Mouse (Mus musculus) kidney, embryonic 14.5 days (tissue): ENCODE results near the gene 1110002E22Rik. TPM values are rescaled to one million over a fixed set of nuclear protein-coding genes. Genes with fewer than 3 reads are reported as not detected.

Experiments
- ATAC-seq: fragments of 200-750 bp; cut with Nextera tagmentation; 2 replicates; pipeline ENCODE4 v1.8.0; 2017; ENCODE audit warnings: moderate number of reproducible peaks, mild to moderate bottlenecking, moderate TSS enrichment, moderate library complexity; ENCODE audit not compliant: low FRiP score, low TSS enrichment
- H3K27ac ChIP-seq: fragments of 300-500 bp; sonication (generic); 2 replicates; pipeline ENCODE4 v1.5.1; 2014; ENCODE audit warnings: low read depth, mild to moderate bottlenecking, low read length, moderate library complexity, mixed read lengths
- H3K27me3 ChIP-seq: fragments of 300-500 bp; sonication (generic); 2 replicates; pipeline ENCODE4 v1.6.1; 2014; ENCODE audit warnings: mild to moderate bottlenecking, low read length; ENCODE audit not compliant: control insufficient read depth, insufficient read depth
- H3K36me3 ChIP-seq: fragments of 300-500 bp; sonication (generic); 2 replicates; pipeline ENCODE4 v1.6.1; 2014; ENCODE audit warnings: low read length, mixed read lengths; ENCODE audit not compliant: control insufficient read depth, insufficient read depth
- H3K4me1 ChIP-seq: fragments of 300-500 bp; sonication (generic); 2 replicates; pipeline ENCODE4 v1.6.1; 2014; ENCODE audit warnings: low read length, mixed read lengths; ENCODE audit not compliant: control insufficient read depth, insufficient read depth
- H3K4me2 ChIP-seq: fragments of 300-500 bp; sonication (generic); replicated peaks from 2 replicates; pipeline ENCODE4 v1.6.1; 2014; ENCODE audit warnings: low read depth, mild to moderate bottlenecking, low read length
- H3K4me3 ChIP-seq: fragments of 300-500 bp; sonication (generic); 2 replicates; pipeline ENCODE4 v1.5.1; 2014; ENCODE audit warnings: mild to moderate bottlenecking, low read length
- H3K9ac ChIP-seq: fragments of 300-500 bp; sonication (generic); 2 replicates; pipeline ENCODE4 v1.6.1; 2014; ENCODE audit warnings: low read depth, mild to moderate bottlenecking, low read length, moderate library complexity
- H3K9me3 ChIP-seq: fragments of 300-500 bp; sonication (generic); 2 replicates; pipeline ENCODE4 v1.6.1; 2016; ENCODE audit warnings: low read length; ENCODE audit not compliant: control insufficient read depth
- WGBS: fragments of 180-500 bp; shearing (Covaris S2); extraction: QIAGEN DNeasy Blood & Tissue Kit; methylation state at CpG from one replicate; pipeline ENCODE4 v1.1.7; 2014; 5-methylcytosine and 5-hydroxymethylcytosine counted together
- polyA plus RNA-seq: library from polyadenylated mRNA; unstranded; fragments of >200 nt; fragmentation: Nextera tagmentation; extraction: Ambion mirVana; gene quantifications from 2 replicates; pipeline ENCODE4 v1.2.1, GENCODE M21; 2014

1110002E22Rik gene
- polyA plus RNA-seq, 1 experiment from 2014 or later = 0.38 TPM

DNA sequence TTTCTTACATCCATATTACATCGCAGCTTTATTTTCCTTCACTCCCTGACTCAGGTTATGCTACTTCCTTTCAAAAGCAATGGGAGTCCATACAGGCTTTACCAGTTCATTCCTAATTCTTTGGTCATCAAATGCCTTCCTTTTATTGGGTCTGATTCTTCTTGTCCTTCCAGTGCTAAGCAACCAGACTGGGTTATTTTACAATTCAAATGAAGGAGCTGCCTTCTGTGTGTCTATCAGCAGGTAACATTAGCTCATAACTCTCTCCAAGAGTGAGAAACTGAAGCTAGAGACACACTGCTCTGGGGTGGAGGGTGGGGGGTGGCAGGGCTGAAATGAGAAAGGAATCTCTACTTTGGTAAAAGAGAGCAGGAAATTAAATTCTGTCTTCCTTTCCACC is 65.8 kb downstream of the 1110002E22Rik start:
- H3K4me3 ChIP-seq = no peak overlapping the region
- 64% methylated on average over 1 of the region's 1 CpGs for WGBS
- H3K27ac ChIP-seq = no peak overlapping the region
- no peak for ATAC-seq
- no peaks in the 10 kb centered on the region for H3K36me3 ChIP-seq
- H3K4me1 ChIP-seq = no peaks in the 10 kb centered on the region
- no peaks in the 10 kb centered on the region for H3K27me3 ChIP-seq
- H3K9me3 ChIP-seq = no peaks in the 10 kb centered on the region
- H3K4me2 ChIP-seq = no peak overlapping the region
- H3K9ac ChIP-seq = no peak overlapping the region

Other genes starting within 250 kb of the 1110002E22Rik start
- gene H2afz, start 200.6 kb upstream of the 1110002E22Rik start, polyA plus RNA-seq = 2,687 and 3,357 TPM in 2 replicates
- gene Dnajb14, start 197.4 kb upstream of the 1110002E22Rik start, polyA plus RNA-seq = 12.2 and 12.3 TPM in 2 replicates
- 111 TPM in 2 replicates for gene Lamtor3, start 146.5 kb upstream of the 1110002E22Rik start, polyA plus RNA-seq
- gene Dapp1, start 83.5 kb upstream of the 1110002E22Rik start, polyA plus RNA-seq = 7.2 and 11.4 TPM in 2 replicates
- gene Gm5105, start 2.3 kb downstream of the 1110002E22Rik start, polyA plus RNA-seq = 0.22 and 0.24 TPM in 2 replicates
- 15.7 and 15.8 TPM in 2 replicates for gene Trmt10a, start 78.4 kb downstream of the 1110002E22Rik start, polyA plus RNA-seq
- gene Mttp, start 79.9 kb downstream of the 1110002E22Rik start, polyA plus RNA-seq = 7.5 and 7.6 TPM in 2 replicates
- gene 4930579F01Rik, start 128.8 kb downstream of the 1110002E22Rik start, polyA plus RNA-seq = 0.11 and 0.12 TPM in 2 replicates
- gene Adh7, start 152.7 kb downstream of the 1110002E22Rik start, polyA plus RNA-seq = 0.46 TPM in 1 of 2 replicates, not detected in the other
- 18.6 and 20.4 TPM in 2 replicates for gene Adh1, start 195.9 kb downstream of the 1110002E22Rik start, polyA plus RNA-seq
- not detected in 2 replicates for gene Adh6a, start 248.2 kb downstream of the 1110002E22Rik start, polyA plus RNA-seq